Mouse (Mus musculus) NIH3T3 (cell line): Measurements from ENCODE around the gene Hoxa13.

Source experiments
- DNase-seq: peaks from one replicate; pipeline ENCODE4 v3.0.0-alpha.2; 2012; ENCODE audit warnings: low read depth

Hoxa13 gene

DNA sequence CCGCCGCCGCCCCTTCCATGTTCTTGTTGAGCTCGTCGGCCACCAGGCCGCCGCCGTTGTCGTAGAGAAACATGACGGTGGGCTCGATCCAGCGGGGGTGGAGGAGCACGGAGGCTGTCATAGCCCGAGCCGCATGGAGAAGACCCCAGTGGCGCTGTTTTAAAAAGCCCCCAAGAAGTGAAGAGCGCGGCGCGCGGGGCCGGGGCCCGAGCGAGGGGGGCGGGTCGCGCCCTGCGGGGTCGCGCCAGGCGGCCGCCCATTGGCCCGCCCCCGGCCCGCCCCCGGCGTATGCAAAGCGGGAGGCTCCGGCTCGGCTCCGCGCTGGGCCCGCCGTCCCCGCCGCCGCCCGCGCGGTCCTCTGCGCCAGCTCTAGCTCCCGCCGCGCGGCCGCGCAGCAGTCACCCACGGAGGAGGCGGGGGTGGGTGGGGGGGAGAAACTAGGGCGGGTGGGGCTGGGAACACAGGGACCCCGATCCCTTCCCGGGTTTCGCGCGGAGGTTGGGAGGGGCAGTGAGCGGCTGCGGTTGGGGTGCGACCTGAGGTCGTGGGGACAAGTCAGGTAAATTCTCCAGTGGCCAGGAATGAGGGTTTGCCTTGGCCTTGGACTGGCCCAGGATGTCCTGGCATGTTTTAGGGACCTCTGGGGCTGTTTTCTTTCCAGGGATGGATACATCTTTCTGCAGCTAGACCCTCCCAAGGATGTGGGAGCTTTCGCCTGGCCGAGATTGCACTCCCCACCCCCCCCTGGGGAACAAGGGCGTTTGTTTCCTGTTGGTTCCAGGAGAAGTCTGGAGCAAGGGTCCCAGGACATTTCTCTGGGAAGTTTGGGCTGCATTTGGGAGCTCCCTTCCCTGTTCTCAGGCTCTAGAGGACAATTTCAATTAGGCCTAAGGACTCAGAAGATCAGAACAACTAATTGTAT is at the start of gene Hoxa13:
TSS of gene Hoxa13 (minus strand) at position 227 of the 922 bp plus-strand sequence.
- no peak for DNase-seq

DNA sequence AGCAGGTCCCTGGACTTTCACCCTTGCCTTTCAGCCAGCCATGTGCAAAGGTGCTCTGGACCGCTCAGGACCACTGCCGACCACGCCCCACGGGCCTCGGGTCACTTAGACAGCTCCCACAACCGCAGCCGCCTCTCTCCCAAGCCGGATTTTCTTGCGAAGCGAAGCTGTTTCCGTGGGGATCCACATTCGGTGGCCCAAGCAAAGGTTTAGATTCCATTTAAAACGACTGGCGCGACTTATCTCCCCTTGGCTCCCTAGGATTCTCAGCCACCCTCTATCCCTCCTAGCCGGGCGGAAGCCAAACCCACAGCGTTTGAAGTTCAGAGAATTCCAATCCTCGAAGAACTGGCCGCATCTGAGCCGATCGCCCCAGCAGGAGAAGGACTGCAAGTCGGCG is 49.7 kb upstream of the Hoxa13 start:
- DNase-seq, result no peak

DNA sequence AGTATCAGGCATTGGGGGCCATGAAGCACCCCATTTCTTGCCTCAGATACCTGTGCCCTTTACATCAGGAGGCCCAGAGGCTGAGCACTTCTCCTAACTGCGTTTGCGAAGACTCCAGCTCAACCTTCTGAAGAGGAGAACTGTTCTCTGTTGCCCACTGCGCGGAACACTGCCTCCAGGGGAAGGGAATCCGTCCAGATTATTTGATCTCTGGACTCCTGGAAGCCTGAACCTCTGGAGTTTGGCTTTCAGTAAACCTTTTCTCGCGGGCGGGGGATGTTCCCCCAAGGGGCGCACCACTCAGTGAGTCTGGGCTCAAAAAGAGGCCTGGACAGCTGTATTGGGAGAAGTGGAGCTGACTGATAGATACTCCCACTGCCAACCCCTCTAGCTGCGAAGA is 49.1 kb upstream of the Hoxa13 start:
- no peak for DNase-seq

GRCm38 (mm10) chr6:52305877-52306389 is 45.3 kb upstream of the Hoxa13 start:
- no peak for DNase-seq

DNA sequence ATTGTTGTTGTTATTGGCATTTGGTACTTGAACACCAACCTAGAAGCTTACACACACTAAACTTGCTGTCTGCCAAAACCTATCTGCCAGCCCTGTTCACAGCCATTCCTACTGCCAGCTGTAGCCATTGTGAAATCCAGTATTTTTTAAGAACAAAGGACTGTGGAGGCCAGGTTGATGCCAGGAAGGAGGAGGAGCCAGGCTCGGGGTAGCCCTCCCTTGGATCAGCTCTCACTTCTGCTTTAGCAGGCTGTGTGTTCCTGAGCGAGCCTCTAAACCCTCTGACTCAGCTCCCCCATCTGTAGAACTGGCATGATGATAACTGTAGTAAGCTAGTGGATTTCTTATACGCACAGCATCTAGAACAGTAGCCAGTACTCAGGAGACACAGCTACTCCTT is 42.7 kb upstream of the Hoxa13 start:
- peak; percentile 28 for DNase-seq

GRCm38 (mm10) chr6:52300806-52301205 is 40.1 kb upstream of the Hoxa13 start:
- peak; percentile 36 for DNase-seq

DNA sequence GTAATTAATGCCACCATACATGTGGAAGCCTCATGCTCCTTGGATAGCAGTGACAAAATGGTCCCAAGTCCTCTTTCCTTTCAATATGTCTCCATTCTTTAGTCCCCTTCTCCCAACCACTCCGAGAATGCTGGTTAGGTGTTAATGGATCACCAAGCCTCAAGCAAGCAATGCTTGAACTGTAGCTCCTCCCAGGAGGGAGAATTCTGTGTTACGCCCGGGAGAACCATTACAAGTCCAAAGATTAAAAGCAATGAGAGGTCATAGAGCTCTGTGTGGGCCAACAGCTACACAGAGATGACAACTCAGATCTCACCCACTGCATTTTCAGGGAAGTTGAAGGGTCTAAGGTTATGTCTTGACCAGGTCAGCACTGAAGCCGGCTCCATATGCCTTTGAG is 37.8 kb upstream of the Hoxa13 start:
- DNase-seq, result no peak

GRCm38 (mm10) chr6:52294616-52295015 is 33.9 kb upstream of the Hoxa13 start:
- DNase-seq, result peak; percentile 45

- DNase-seq, result no peak
These were observed 31.6 kb upstream of the Hoxa13 start for GRCm38 (mm10) chr6:52292328-52292727.

GRCm38 (mm10) chr6:52291021-52291860 is 30.6 kb upstream of the Hoxa13 start:
- DNase-seq, result no peak

GRCm38 (mm10) chr6:52290186-52290585 is 29.5 kb upstream of the Hoxa13 start:
- DNase-seq, result no peak

DNA sequence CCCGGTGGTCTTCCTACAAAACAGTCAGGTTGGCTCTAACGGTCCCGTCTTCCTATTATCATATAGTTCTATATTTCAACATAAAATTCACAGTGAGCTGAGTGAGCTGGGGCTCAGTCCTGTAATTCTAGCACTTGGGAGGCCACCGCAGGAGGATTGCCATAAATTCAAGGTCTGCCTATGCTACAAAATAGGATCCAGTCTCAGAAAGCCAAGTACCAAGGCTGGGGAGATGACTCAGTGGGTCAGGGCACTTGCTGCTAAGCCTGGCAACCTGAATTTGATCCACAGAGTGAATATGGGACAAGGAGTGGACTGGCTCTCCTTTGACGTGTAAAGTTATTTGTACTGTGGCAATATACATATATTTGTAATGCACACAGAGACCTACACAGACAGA is 23.2 kb upstream of the Hoxa13 start:
- no peak for DNase-seq

DNA sequence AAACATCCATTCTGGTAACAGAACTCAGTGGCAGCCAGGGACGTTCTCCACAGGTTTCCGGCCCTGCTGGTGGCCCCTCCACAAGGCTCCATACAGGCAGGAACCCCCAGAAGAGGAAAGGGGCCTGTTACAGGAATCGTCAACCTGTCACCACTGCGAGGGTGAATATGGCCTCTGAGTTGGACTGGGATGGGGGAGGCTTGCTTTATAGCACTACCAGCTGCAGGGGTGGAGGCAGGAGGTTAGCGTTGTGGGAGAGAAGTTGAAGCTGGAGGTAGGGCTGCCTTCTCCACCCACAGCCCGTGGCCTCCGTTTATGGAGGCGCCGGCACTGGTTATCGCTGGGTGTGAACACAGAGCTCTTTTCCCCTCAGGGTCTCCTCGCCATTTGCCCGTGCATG is 20.4 kb upstream of the Hoxa13 start:
- no peak for DNase-seq

GRCm38 (mm10) chr6:52276920-52277319 is 16.2 kb upstream of the Hoxa13 start:
- no peak for DNase-seq

DNA sequence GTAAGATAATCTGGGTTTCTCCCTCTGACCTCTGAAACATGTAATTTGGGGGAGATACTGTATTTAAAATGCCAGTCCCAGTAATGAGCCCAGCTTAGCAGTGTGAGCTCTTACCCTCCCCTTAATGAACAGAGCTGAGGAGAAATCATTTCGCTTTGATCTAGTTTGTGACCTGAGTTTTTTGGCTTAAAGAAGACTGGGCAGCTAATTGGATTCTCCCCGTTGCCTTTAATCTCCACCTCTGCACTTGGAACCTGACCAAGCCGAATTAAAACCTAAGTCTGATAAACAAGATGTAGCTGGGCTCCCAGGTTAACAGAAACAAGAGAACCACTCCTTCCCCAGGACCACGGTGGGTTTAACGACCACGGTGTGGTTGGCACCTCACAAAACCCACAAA is 15.7 kb upstream of the Hoxa13 start:
- DNase-seq, result no peak

DNA sequence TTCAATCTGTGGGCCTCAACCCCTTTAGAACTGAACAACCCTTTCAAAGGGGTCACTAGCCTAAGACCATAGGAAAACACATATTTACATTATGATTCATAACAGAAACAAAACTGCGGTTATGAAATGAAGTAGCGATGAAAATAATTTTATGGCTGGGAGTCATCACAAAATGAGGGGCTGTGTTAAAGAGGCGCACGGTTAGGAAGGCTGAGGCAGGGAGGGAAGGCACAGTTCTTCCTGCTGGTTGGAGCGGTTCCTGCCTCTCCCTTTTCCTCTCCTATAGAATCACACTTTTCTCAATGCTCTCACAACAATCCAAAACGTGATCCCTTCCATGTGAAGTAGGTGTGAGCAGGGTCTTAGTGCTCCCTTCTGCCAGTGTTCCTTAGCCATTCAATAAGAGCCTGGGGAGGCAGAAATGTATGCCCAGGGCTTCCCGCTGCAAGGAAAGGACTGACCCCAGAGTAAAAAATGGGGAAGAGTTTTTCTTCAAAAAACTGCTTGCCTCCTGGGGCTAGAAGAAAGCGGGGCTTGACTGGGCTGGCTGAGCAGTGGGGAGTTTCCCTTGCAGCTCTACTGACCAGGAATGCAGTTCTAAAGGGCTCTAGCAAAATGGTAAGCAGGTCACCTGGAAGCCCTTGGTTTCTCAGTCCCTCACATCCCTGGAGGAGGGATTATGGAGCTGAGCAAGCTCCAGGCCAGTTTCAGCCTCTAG is 15.0 kb upstream of the Hoxa13 start:
- no peak for DNase-seq

GRCm38 (mm10) chr6:52274576-52274975 is 13.9 kb upstream of the Hoxa13 start:
- no peak for DNase-seq

DNA sequence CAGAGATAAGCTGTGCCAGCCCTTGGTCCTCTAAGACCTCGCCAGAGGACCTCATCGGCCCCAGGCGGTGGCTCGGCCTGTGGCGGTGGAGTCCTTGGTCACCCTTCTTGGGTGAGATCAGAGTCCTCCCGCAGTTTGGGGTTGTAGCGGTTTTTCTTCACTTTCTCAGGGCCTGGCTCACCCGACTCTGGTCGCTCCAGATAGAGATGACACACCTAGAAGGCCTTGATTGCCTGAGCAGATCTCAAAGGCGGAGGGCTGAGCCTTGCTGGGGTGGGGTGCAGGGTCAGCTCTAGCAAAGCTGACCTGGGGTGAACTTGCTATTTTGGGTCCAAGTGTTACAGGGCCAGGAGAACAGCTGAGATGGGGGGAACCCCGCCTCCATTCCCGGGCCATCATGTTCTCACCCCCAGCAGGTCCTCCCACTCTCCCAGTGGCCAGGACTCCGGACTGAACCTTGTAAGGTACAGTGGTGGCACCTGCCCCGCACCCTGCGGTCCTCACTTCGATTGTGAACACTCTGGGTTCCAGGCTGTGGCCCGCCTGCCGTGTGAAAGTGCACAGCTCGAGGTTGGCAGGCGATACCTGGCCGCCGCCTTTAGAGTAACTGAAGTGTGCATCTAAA is 13.1 kb upstream of the Hoxa13 start:
- no peak for DNase-seq

- no peak for DNase-seq
These were observed 12.3 kb upstream of the Hoxa13 start for GRCm38 (mm10) chr6:52272766-52273655.
